Mouse (Mus musculus) CH12F3 (cell line): ENCODE measurements around the gene Gdap2.

Source experiments
- in situ Hi-C: fragments of 300-500 bp; cut with MboI; formaldehyde crosslinking; loops from 2 replicates; pipeline ENCODE4 v1.14.3; 2020; ENCODE audit warnings: low sequenced_read_pairs

Gdap2 gene

GRCm38 (mm10) chr3:100242230-100242629 lies 80.0 kb downstream of the Gdap2 start:
- in situ Hi-C loops = no loop called here

GRCm38 (mm10) chr3:100246286-100246825 lies 84.2 kb downstream of the Gdap2 start:
- in situ Hi-C loops = no loop called here
